Mouse (Mus musculus) lung, postnatal 0 days (tissue): ENCODE measurements around the gene Focad. TPM values are rescaled to one million over a fixed set of nuclear protein-coding genes. Genes with fewer than 3 reads are reported as not detected.
A peak's percentile ranks its signal among the peaks of the same experiment; 100 is the strongest.

Experiments
- ATAC-seq: fragments of 200-750 bp; cut with Nextera tagmentation; 2 replicates; pipeline ENCODE4 v1.8.0; 2017; ENCODE audit warnings: moderate library complexity
- DNase-seq: peaks from one replicate; pipeline ENCODE4 v3.0.0-alpha.2; 2016; ENCODE audit warnings: low spot score
- H3K27ac ChIP-seq: fragments of 300-500 bp; sonication (generic); 2 replicates; pipeline ENCODE4 v1.5.1; 2014; ENCODE audit warnings: antibody characterized with exemption, mild to moderate bottlenecking, low read length, mixed read lengths
- H3K27me3 ChIP-seq: fragments of 300-500 bp; sonication (generic); replicated peaks from 2 replicates; pipeline ENCODE4 v1.6.1; 2014; ENCODE audit warnings: low read length, mixed read lengths; ENCODE audit not compliant: insufficient read depth
- H3K36me3 ChIP-seq: fragments of 300-500 bp; sonication (generic); 2 replicates; pipeline ENCODE4 v1.6.1; 2014; ENCODE audit warnings: low read length, mixed read lengths; ENCODE audit not compliant: insufficient read depth
- H3K4me1 ChIP-seq: fragments of 300-500 bp; sonication (generic); 2 replicates; pipeline ENCODE4 v1.6.1; 2014; ENCODE audit warnings: antibody characterized with exemption, low read depth, low read length, mixed read lengths; ENCODE audit not compliant: insufficient read depth
- H3K4me2 ChIP-seq: fragments of 300-500 bp; sonication (generic); replicated peaks from 2 replicates; pipeline ENCODE4 v1.6.1; 2014; ENCODE audit warnings: low read depth, mild to moderate bottlenecking, low read length, moderate library complexity, mixed read lengths
- H3K4me3 ChIP-seq: fragments of 300-500 bp; sonication (generic); 2 replicates; pipeline ENCODE4 v1.5.1; 2014; ENCODE audit warnings: low read depth, low read length
- H3K9ac ChIP-seq: fragments of 300-500 bp; sonication (generic); replicated peaks from 2 replicates; pipeline ENCODE4 v1.6.1; 2014; ENCODE audit warnings: low read depth, mild to moderate bottlenecking
- H3K9me3 ChIP-seq: fragments of 300-500 bp; sonication (generic); 2 replicates; pipeline ENCODE4 v1.6.1; 2016; ENCODE audit warnings: low read length, mixed read lengths
- CTCF ChIP-seq: IDR thresholded peaks from 2 replicates; pipeline ENCODE4 v1.5.1; 2016; ENCODE audit warnings: antibody characterized with exemption, mild to moderate bottlenecking
- EP300 ChIP-seq: IDR thresholded peaks from 2 replicates; pipeline ENCODE4 v1.6.1; 2016; ENCODE audit warnings: antibody characterized with exemption, mild to moderate bottlenecking, control low read depth
- WGBS: fragments of 180-500 bp; shearing (Covaris S2); extraction: QIAGEN DNeasy Blood & Tissue Kit; methylation state at CpG from one replicate; pipeline ENCODE4 v1.1.7; 2014; 5-methylcytosine and 5-hydroxymethylcytosine counted together
- polyA plus RNA-seq: library from polyadenylated mRNA; unstranded; fragments of >200 nt; fragmentation: Nextera tagmentation; extraction: Ambion mirVana; gene quantifications from 2 replicates; pipeline ENCODE4 v1.2.1, GENCODE M21; 2015

The Focad gene
- polyA plus RNA-seq, 1 experiment from 2014 or later: 6.3 TPM

- ATAC-seq: no peak
- H3K9me3 ChIP-seq: no peaks in the 10 kb centered on the region
- H3K27me3 ChIP-seq: no peaks in the 10 kb centered on the region
- H3K4me3 ChIP-seq: no peak overlapping the region
- DNase-seq: no peak
- no peak overlapping the region for H3K9ac ChIP-seq
- WGBS: 79% methylated on average over 12 of the region's 12 CpGs
- no peaks in the 10 kb centered on the region for H3K4me1 ChIP-seq
- H3K36me3 ChIP-seq: no peaks in the 10 kb centered on the region
- H3K4me2 ChIP-seq: no peak overlapping the region
- TF ChIP-seq CTCF: no peak
- no peak for TF ChIP-seq EP300
- H3K27ac ChIP-seq: no peak overlapping the region
Observed at GRCm38 (mm10) chr4:88236926-88237756, 142.7 kb downstream of the Focad start.

DNA sequence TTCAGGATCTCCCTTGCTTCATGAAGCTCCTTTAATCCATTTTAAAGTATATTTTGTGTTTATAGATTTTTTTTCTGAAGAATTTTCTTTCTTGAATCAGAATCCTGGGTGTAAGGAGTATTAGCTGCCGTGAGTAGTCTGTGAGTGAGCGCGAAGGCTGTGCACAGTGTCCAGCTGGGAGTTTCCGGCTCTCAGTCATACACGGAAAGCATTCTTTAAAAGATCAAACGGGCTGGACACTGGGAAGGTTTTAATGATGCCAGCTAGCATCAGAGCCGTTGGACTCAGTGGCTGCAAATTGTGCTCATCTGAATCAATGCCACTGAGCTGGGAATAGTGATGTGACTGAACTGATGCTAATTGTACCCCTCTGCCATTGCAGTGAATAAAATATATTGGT is 143.9 kb downstream of the Focad start:
- Histone ChIP-seq H3K9me3 (no peaks in the 10 kb centered on the region), H3K4me3 (no peak overlapping the region), H3K27ac (no peak overlapping the region), H3K4me2 (no peak overlapping the region), H3K36me3 (no peaks in the 10 kb centered on the region), H3K4me1 (no peaks in the 10 kb centered on the region), H3K27me3 (no peaks in the 10 kb centered on the region), H3K9ac (no peak overlapping the region)
- 52% methylated on average over 7 of the region's 7 CpGs for WGBS
- TF ChIP-seq CTCF: no peak
- TF ChIP-seq EP300: no peak
- ATAC-seq (no peak), DNase-seq (no peak)

- no peak overlapping the region for H3K27ac ChIP-seq
- WGBS: 92% methylated on average over 2 of the region's 2 CpGs
- TF ChIP-seq CTCF: peak; percentile 27
- no peak for TF ChIP-seq EP300
Observed at GRCm38 (mm10) chr4:88243834-88244233, 149.4 kb downstream of the Focad start.

GRCm38 (mm10) chr4:88245494-88245893 is 151.1 kb downstream of the Focad start:
- no peaks in the 10 kb centered on the region for H3K36me3 ChIP-seq
- no peak overlapping the region for H3K9ac ChIP-seq
- H3K4me1 ChIP-seq: no peaks in the 10 kb centered on the region
- no peak overlapping the region for H3K27ac ChIP-seq
- no peaks in the 10 kb centered on the region for H3K9me3 ChIP-seq
- H3K4me2 ChIP-seq: no peak overlapping the region
- peak; percentile 53; the same call in 1 of the 2 replicates for ATAC-seq
- no peaks in the 10 kb centered on the region for H3K27me3 ChIP-seq
- peak; percentile 49; the same call in 1 of the 2 replicates for TF ChIP-seq EP300
- TF ChIP-seq CTCF: no peak
- peak; percentile 32 for DNase-seq
- H3K4me3 ChIP-seq: no peak overlapping the region
- 68% methylated on average over 4 of the region's 4 CpGs for WGBS

More at GRCm38 (mm10) chr4:88243834-88244233, 149.4 kb downstream of the Focad start:
- no peaks in the 10 kb centered on the region for H3K36me3 ChIP-seq
- no peak overlapping the region for H3K4me3 ChIP-seq
- H3K9ac ChIP-seq: no peak overlapping the region
- no peak for DNase-seq
- no peaks in the 10 kb centered on the region for H3K4me1 ChIP-seq
- no peak for ATAC-seq
- H3K27me3 ChIP-seq: no peaks in the 10 kb centered on the region
- H3K9me3 ChIP-seq: no peaks in the 10 kb centered on the region
- H3K4me2 ChIP-seq: no peak overlapping the region

- Histone ChIP-seq H3K36me3 (no peaks in the 10 kb centered on the region), H3K4me1 (no peaks in the 10 kb centered on the region), H3K27ac (no peak overlapping the region), H3K9ac (no peak overlapping the region), H3K4me2 (no peak overlapping the region), H3K27me3 (no peaks in the 10 kb centered on the region), H3K9me3 (no peaks in the 10 kb centered on the region), H3K4me3 (no peak overlapping the region)
- TF ChIP-seq EP300 (no peak), CTCF (no peak)
- ATAC-seq (no peak), DNase-seq (no peak)
- 84% methylated on average over 5 of the region's 5 CpGs for WGBS
Observed at GRCm38 (mm10) chr4:88261349-88261748, 166.9 kb downstream of the Focad start.

DNA sequence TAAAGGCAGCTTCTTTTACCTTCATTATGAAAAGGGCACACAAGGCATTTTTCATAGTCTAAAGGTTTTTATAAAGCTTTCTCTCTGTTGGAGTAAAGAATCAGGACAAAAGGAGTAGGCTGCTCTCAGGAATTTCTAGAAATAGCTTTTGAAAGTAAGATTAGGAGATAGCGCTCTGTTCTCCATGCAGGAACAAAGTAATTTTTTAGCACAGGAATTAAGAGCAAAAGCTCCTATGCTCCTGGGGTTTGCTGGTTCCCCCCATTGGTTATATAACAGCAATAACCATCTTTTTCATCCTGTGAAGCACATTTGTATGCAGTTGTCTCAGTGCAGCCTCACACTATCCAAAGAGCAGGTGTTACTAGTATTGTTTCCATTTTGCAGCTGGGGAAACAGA is 170.1 kb downstream of the Focad start:
- no peaks in the 10 kb centered on the region for H3K36me3 ChIP-seq
- ATAC-seq (no peak), DNase-seq (no peak)
- H3K9ac ChIP-seq: no peak overlapping the region
- H3K27me3 ChIP-seq: no peaks in the 10 kb centered on the region
- no peak for TF ChIP-seq CTCF
- TF ChIP-seq EP300: no peak
- H3K4me3 ChIP-seq: no peak overlapping the region
- no peaks in the 10 kb centered on the region for H3K9me3 ChIP-seq
- H3K4me2 ChIP-seq: no peak overlapping the region
- WGBS: 72% methylated on average over 1 of the region's 1 CpGs
- H3K4me1 ChIP-seq: no peaks in the 10 kb centered on the region
- H3K27ac ChIP-seq: no peak overlapping the region
